7 mouse cellular contexts compared by ENCODE assay signal in genomic region chr8:69888244-69888866, GRCm38 (mm10). TPM values are rescaled to one million over a fixed set of nuclear protein-coding genes. Genes with fewer than 3 reads are reported as not detected.
DNase-seq lines count a peak whose midpoint lies in the region; ATAC-seq lines count a peak whose summit lies in the region.

No protein-coding gene starts in this region.

- peak; percentile 52 for DNase-seq in Muller cell, postnatal 12 days (ENCODE audit: inconsistent ontology term)
- DNase-seq in lung, postnatal 14 days: peak; percentile 30
- no peak for DNase-seq in left cerebral cortex, postnatal 36 days (ENCODE audit: low spot score in 2 of 2)
- no peak for DNase-seq in thymus, postnatal 25 days

- no peak for ATAC-seq in embryonic facial prominence, embryonic 12.5 days (ENCODE audit: insufficient number of reproducible peaks, insufficient read depth, low FRiP score, low TSS enrichment)
- ATAC-seq in hindbrain, embryonic 15.5 days (ENCODE audit: low FRiP score, low read depth): no peak
- ATAC-seq in erythroblast, adult 5-6 weeks (replicated peaks; ENCODE audit: low FRiP score, poor library complexity, severe bottlenecking): no peak

- 4% methylated on average over 24 of the region's 24 CpGs for WGBS in embryonic facial prominence, embryonic 12.5 days
- WGBS in hindbrain, embryonic 15.5 days: 7% methylated on average over 24 of the region's 24 CpGs

- peak overlapping the region; percentile 7; the same call in 1 of the 2 replicates for H3K9ac ChIP-seq in embryonic facial prominence, embryonic 12.5 days
- H3K9ac ChIP-seq in hindbrain, embryonic 15.5 days: no peak overlapping the region

- H3K4me3 ChIP-seq in embryonic facial prominence, embryonic 12.5 days: peak overlapping the region; percentile 23
- peak overlapping the region; percentile 24 for H3K4me3 ChIP-seq in hindbrain, embryonic 15.5 days

- no peak overlapping the region for H3K27ac ChIP-seq in embryonic facial prominence, embryonic 12.5 days
- no peak overlapping the region for H3K27ac ChIP-seq in hindbrain, embryonic 15.5 days (replicated peaks)

- H3K9me3 ChIP-seq in embryonic facial prominence, embryonic 12.5 days: no peaks in the 10 kb centered on the region
- no peaks in the 10 kb centered on the region for H3K9me3 ChIP-seq in hindbrain, embryonic 15.5 days

- H3K27me3 ChIP-seq in embryonic facial prominence, embryonic 12.5 days: peaks cover 85% of the 10 kb centered on the region
- H3K27me3 ChIP-seq in hindbrain, embryonic 15.5 days: peaks cover 72% of the 10 kb centered on the region

- peak overlapping the region; percentile 43 for H3K4me2 ChIP-seq in embryonic facial prominence, embryonic 12.5 days (replicated peaks)
- H3K4me2 ChIP-seq in hindbrain, embryonic 15.5 days: peak overlapping the region; percentile 50

- H3K36me3 ChIP-seq in embryonic facial prominence, embryonic 12.5 days: peaks cover 7% of the 10 kb centered on the region; the same call in 1 of the 2 replicates
- H3K36me3 ChIP-seq in hindbrain, embryonic 15.5 days: no peaks in the 10 kb centered on the region

- peaks cover 30% of the 10 kb centered on the region for H3K4me1 ChIP-seq in embryonic facial prominence, embryonic 12.5 days
- H3K4me1 ChIP-seq in hindbrain, embryonic 15.5 days (replicated peaks): peaks cover 45% of the 10 kb centered on the region

- intact Hi-C loops in left cerebral cortex, postnatal 36 days (cut with DNase I): no loop called here

RNA-seq across cellular contexts. Expression of gene Cilp2, which starts 0.9 kb away (rescaled TPM):
- 1.2 TPM in 2 replicates for polyA plus RNA-seq in embryonic facial prominence, embryonic 12.5 days (2016; fragmentation: Nextera tagmentation; extraction: Ambion mirVana)
- polyA plus RNA-seq in hindbrain, embryonic 15.5 days (2015; fragmentation: Nextera tagmentation; extraction: Ambion mirVana): 6.7 and 6.9 TPM in 2 replicates
- total RNA-seq in erythroblast, adult 5-6 weeks (2015; ENCODE audit: low replicate concordance): not detected in 2 replicates
- total RNA-seq in erythroblast, adult 5-6 weeks (2017; ENCODE audit: low replicate concordance): not detected in 2 replicates
- total RNA-seq in left cerebral cortex, postnatal 36 days (2021): 1 to 10 TPM in 1 of 2 experiments, under 1 TPM in 1; 0.91 to 1.0 TPM

RNA-seq across cellular contexts. Expression of gene Tssk6, which starts 13.6 kb away (rescaled TPM):
- 4.1 and 5.1 TPM in 2 replicates for polyA plus RNA-seq in embryonic facial prominence, embryonic 12.5 days (2016; fragmentation: Nextera tagmentation; extraction: Ambion mirVana)
- 3.5 and 4.3 TPM in 2 replicates for polyA plus RNA-seq in hindbrain, embryonic 15.5 days (2015; fragmentation: Nextera tagmentation; extraction: Ambion mirVana)
- total RNA-seq in erythroblast, adult 5-6 weeks (2015; ENCODE audit: low replicate concordance): not detected in 2 replicates
- total RNA-seq in erythroblast, adult 5-6 weeks (2017; ENCODE audit: low replicate concordance): 0.28 and 0.94 TPM in 2 replicates
- under 1 TPM in 1 of 2 experiments, not detected in 1; 0.32 TPM for total RNA-seq in left cerebral cortex, postnatal 36 days (2021)

RNA-seq across cellular contexts. Expression of gene Ndufa13, which starts 14.0 kb away (rescaled TPM):
- polyA plus RNA-seq in embryonic facial prominence, embryonic 12.5 days (2016; fragmentation: Nextera tagmentation; extraction: Ambion mirVana): 168 and 171 TPM in 2 replicates
- 196 and 197 TPM in 2 replicates for polyA plus RNA-seq in hindbrain, embryonic 15.5 days (2015; fragmentation: Nextera tagmentation; extraction: Ambion mirVana)
- total RNA-seq in erythroblast, adult 5-6 weeks (2015; ENCODE audit: low replicate concordance): 16.1 and 18.2 TPM in 2 replicates
- total RNA-seq in erythroblast, adult 5-6 weeks (2017; ENCODE audit: low replicate concordance): 27.2 and 32.9 TPM in 2 replicates
- total RNA-seq in left cerebral cortex, postnatal 36 days (2021): 100 to 1,000 TPM; 144 to 161 TPM

RNA-seq across cellular contexts. Expression of gene Yjefn3, which starts 14.2 kb away (rescaled TPM):
- 4.8 and 4.9 TPM in 2 replicates for polyA plus RNA-seq in embryonic facial prominence, embryonic 12.5 days (2016; fragmentation: Nextera tagmentation; extraction: Ambion mirVana)
- 10.1 and 13.8 TPM in 2 replicates for polyA plus RNA-seq in hindbrain, embryonic 15.5 days (2015; fragmentation: Nextera tagmentation; extraction: Ambion mirVana)
- not detected in 2 replicates for total RNA-seq in erythroblast, adult 5-6 weeks (2015; ENCODE audit: low replicate concordance)
- total RNA-seq in erythroblast, adult 5-6 weeks (2017; ENCODE audit: low replicate concordance): not detected in 2 replicates
- total RNA-seq in left cerebral cortex, postnatal 36 days (2021): 10 to 100 TPM; 23.7 to 31.3 TPM

RNA-seq across cellular contexts. Expression of gene Pbx4, which starts 56.1 kb away (rescaled TPM):
- 13.4 and 16.0 TPM in 2 replicates for polyA plus RNA-seq in embryonic facial prominence, embryonic 12.5 days (2016; fragmentation: Nextera tagmentation; extraction: Ambion mirVana)
- polyA plus RNA-seq in hindbrain, embryonic 15.5 days (2015; fragmentation: Nextera tagmentation; extraction: Ambion mirVana): 59.4 and 59.5 TPM in 2 replicates
- 1.5 and 2.1 TPM in 2 replicates for total RNA-seq in erythroblast, adult 5-6 weeks (2015; ENCODE audit: low replicate concordance)
- total RNA-seq in erythroblast, adult 5-6 weeks (2017; ENCODE audit: low replicate concordance): 2.8 TPM in 1 of 2 replicates, not detected in the other
- total RNA-seq in left cerebral cortex, postnatal 36 days (2021): 10 to 100 TPM; 19.2 to 20.8 TPM

Comparison
In these comparisons a context has a peak if more than half of its experiments do, and no peak if none do; other contexts are left out.
1. DNase-seq: peak in Muller cell, postnatal 12 days (single experiment) and lung, postnatal 14 days (single experiment); none in left cerebral cortex, postnatal 36 days (0 of 2) and thymus, postnatal 25 days (single experiment).
2. RNA of gene Ndufa13, which starts 14.0 kb away (total RNA-seq): 144 to 161 TPM in left cerebral cortex, postnatal 36 days; 16.1 to 32.9 TPM in erythroblast, adult 5-6 weeks; every median in the first group is over 4 times any median in the second.